Mouse (Mus musculus): ENCODE data around the gene Meltf.

Gene Meltf

GRCm38 (mm10) chr16:31893396-31894141, 15.0 kb downstream of the Meltf start:
- no peak for DNase-seq (ENCODE audit: low spot score in 2 of 2)

GRCm38 (mm10) chr16:31896971-31897774, 18.6 kb downstream of the Meltf start:
- DNase-seq (ENCODE audit: low spot score in 2 of 2), result peak in 1 of 2 experiments; percentile 34

GRCm38 (mm10) chr16:31898546-31899326, 20.1 kb downstream of the Meltf start:
- peak in 1 of 2 experiments; percentile 54 for DNase-seq (ENCODE audit: low spot score in 2 of 2)

GRCm38 (mm10) chr16:31901886-31902285, 23.3 kb downstream of the Meltf start:
- no peak for DNase-seq (ENCODE audit: low spot score in 2 of 2)

- DNase-seq (ENCODE audit: low spot score in 2 of 2), result no peak
These were observed 24.6 kb downstream of the Meltf start for GRCm38 (mm10) chr16:31903239-31903638.

- no peak for DNase-seq (ENCODE audit: low spot score in 2 of 2)
These were observed 26.7 kb downstream of the Meltf start for GRCm38 (mm10) chr16:31905331-31905730.

GRCm38 (mm10) chr16:31905891-31906825, 27.5 kb downstream of the Meltf start:
- no peak for DNase-seq (ENCODE audit: low spot score in 2 of 2)

GRCm38 (mm10) chr16:31906896-31907295, 28.3 kb downstream of the Meltf start:
- DNase-seq (ENCODE audit: low spot score in 2 of 2), result no peak

- DNase-seq (ENCODE audit: low spot score in 2 of 2), result no peak
These were observed 30.3 kb downstream of the Meltf start for GRCm38 (mm10) chr16:31908959-31909358.

- DNase-seq (ENCODE audit: low spot score in 2 of 2), result no peak
These were observed 31.8 kb downstream of the Meltf start for GRCm38 (mm10) chr16:31910281-31910847.

GRCm38 (mm10) chr16:31917776-31918175, 39.2 kb downstream of the Meltf start:
- no peak for DNase-seq (ENCODE audit: low spot score in 2 of 2)

GRCm38 (mm10) chr16:31918248-31918724, 39.7 kb downstream of the Meltf start:
- peak; percentile 59 to 82 for DNase-seq (ENCODE audit: low spot score in 2 of 2)

- no peak for DNase-seq (ENCODE audit: low spot score in 2 of 2)
These were observed 45.8 kb downstream of the Meltf start for GRCm38 (mm10) chr16:31924368-31924767.

GRCm38 (mm10) chr16:31926091-31926490, 47.5 kb downstream of the Meltf start:
- no peak for DNase-seq (ENCODE audit: low spot score in 2 of 2)

- no peak for DNase-seq (ENCODE audit: low spot score in 2 of 2)
These were observed 48.1 kb downstream of the Meltf start for GRCm38 (mm10) chr16:31926547-31927182.

GRCm38 (mm10) chr16:31927412-31927811, 48.8 kb downstream of the Meltf start:
- DNase-seq (ENCODE audit: low spot score in 2 of 2), result no peak

GRCm38 (mm10) chr16:31931330-31931729, 52.7 kb downstream of the Meltf start:
- DNase-seq (ENCODE audit: low spot score in 2 of 2), result no peak

- no peak for DNase-seq (ENCODE audit: low spot score in 2 of 2)
These were observed 53.6 kb downstream of the Meltf start for GRCm38 (mm10) chr16:31932255-31932654.

GRCm38 (mm10) chr16:31932840-31933697, 54.5 kb downstream of the Meltf start:
- DNase-seq (ENCODE audit: low spot score in 2 of 2), result peak; percentile 78 to 93

All from cerebellum, postnatal 4 days (tissue).